Mouse (Mus musculus) CH12.LX (cell line): ENCODE measurements around the gene Tmem214. TPM values are rescaled to one million over a fixed set of nuclear protein-coding genes. Genes with fewer than 3 reads are reported as not detected.

ENCODE experiments used
- DNase-seq: peaks from one replicate; pipeline ENCODE4 v3.0.0-alpha.2; 2013; ENCODE audit errors: extremely low read depth
- H3K27ac ChIP-seq: 2 replicates; pipeline ENCODE4 v1.5.1; 2012; ENCODE audit warnings: low read depth, mild to moderate bottlenecking, control low read depth, moderate library complexity; ENCODE audit not compliant: insufficient read depth
- H3K27me3 ChIP-seq: replicated peaks from 2 replicates; pipeline ENCODE3; 2012; ENCODE audit warnings: inconsistent platforms
- H3K36me3 ChIP-seq, 2 experiments: replicated peaks in 1 of 2; 2 replicates each; pipeline versions ENCODE3 to v1.6.1; 2012; ENCODE audit warnings: inconsistent platforms in 1 of 2, low read length in 1 of 2, mild to moderate bottlenecking in 1 of 2, mixed read lengths in 1 of 2, moderate library complexity in 1 of 2; ENCODE audit not compliant: control insufficient read depth in 1 of 2, insufficient read depth in 1 of 2
- H3K4me1 ChIP-seq, 2 experiments: 2 replicates each; pipeline ENCODE4 v1.6.1; 2012; ENCODE audit warnings: inconsistent platforms in 1 of 2, moderate library complexity in 1 of 2; ENCODE audit not compliant: insufficient read depth in 2 of 2, control insufficient read depth in 1 of 2
- H3K4me2 ChIP-seq: 2 replicates; pipeline ENCODE4 v1.6.1; 2012; ENCODE audit warnings: low read depth, mild to moderate bottlenecking, control low read depth; ENCODE audit not compliant: poor library complexity, insufficient read depth, severe bottlenecking
- H3K4me3 ChIP-seq, 3 experiments: fragments of 150-350 bp in 1 of 3; sonication (generic) in 1 of 3; replicated peaks in 1 of 3; 2 replicates each; pipeline versions ENCODE3 to v1.5.1; 2011 to 2012; ENCODE audit warnings: low read depth in 2 of 3, low read length in 2 of 3, mild to moderate bottlenecking in 2 of 3, moderate library complexity in 2 of 3, control low read depth in 1 of 3, improper control_type of control experiment in 1 of 3, inconsistent platforms in 1 of 3, mixed read lengths in 1 of 3; ENCODE audit not compliant: poor library complexity in 1 of 3
- H3K79me2 ChIP-seq: replicated peaks from 2 replicates; pipeline ENCODE4 v1.6.1; 2012; ENCODE audit warnings: mild to moderate bottlenecking, moderate library complexity; ENCODE audit not compliant: control insufficient read depth, poor library complexity, insufficient read depth, severe bottlenecking; ENCODE audit errors: extremely low read depth
- H3K9ac ChIP-seq: 2 replicates; pipeline ENCODE4 v1.6.1; 2012; ENCODE audit warnings: low read depth, mild to moderate bottlenecking, control low read depth, moderate library complexity; ENCODE audit not compliant: insufficient read depth
- H3K9me3 ChIP-seq: replicated peaks from 2 replicates; pipeline ENCODE3; 2012; ENCODE audit warnings: low read length, inconsistent platforms, mixed read lengths
- BHLHE40 ChIP-seq: IDR thresholded peaks from 2 replicates; pipeline ENCODE4 v1.6.1; 2011; ENCODE audit warnings: mild to moderate bottlenecking, low read depth, low read length, improper control_type of control experiment
- CHD2 ChIP-seq: IDR thresholded peaks from 2 replicates; pipeline ENCODE4 v1.6.1; 2011; ENCODE audit warnings: low read length, improper control_type of control experiment
- CTCF ChIP-seq, 2 experiments: IDR thresholded peaks in 1 of 2; conservative IDR thresholded peaks in 1 of 2; 2 replicates each; pipeline ENCODE4 v1.5.1; 2011 to 2012; ENCODE audit warnings: low read depth in 2 of 2, low read length in 2 of 2, improper control_type of control experiment in 1 of 2, inconsistent platforms in 1 of 2, mild to moderate bottlenecking in 1 of 2, moderate library complexity in 1 of 2
- E2F4 ChIP-seq: IDR thresholded peaks from 2 replicates; pipeline ENCODE4 v1.6.1; 2011; ENCODE audit warnings: low read depth, low read length, improper control_type of control experiment; ENCODE audit not compliant: insufficient replicate concordance
- ETS1 ChIP-seq: conservative IDR thresholded peaks from 2 replicates; pipeline ENCODE4 v1.6.1; 2012; ENCODE audit warnings: low read depth, mild to moderate bottlenecking, inconsistent platforms, low read length, improper control_type of control experiment, moderate library complexity
- IRF4 ChIP-seq: IDR thresholded peaks from 2 replicates; pipeline ENCODE4 v1.6.1; 2014; ENCODE audit warnings: low read depth, mild to moderate bottlenecking, inconsistent platforms, low read length, improper control_type of control experiment
- JUND ChIP-seq: conservative IDR thresholded peaks from 2 replicates; pipeline ENCODE4 v1.6.1; 2011; ENCODE audit warnings: low read depth, low read length, improper control_type of control experiment
- KAT2A ChIP-seq: IDR thresholded peaks from 2 replicates; pipeline ENCODE4 v1.6.1; 2012; ENCODE audit warnings: low read length, improper control_type of control experiment, inconsistent platforms; ENCODE audit not compliant: insufficient replicate concordance
- MAFK ChIP-seq: IDR thresholded peaks from 2 replicates; pipeline ENCODE4 v1.6.1; 2011; ENCODE audit warnings: low read length, improper control_type of control experiment; ENCODE audit not compliant: insufficient replicate concordance
- NELFE ChIP-seq: IDR thresholded peaks from 2 replicates; pipeline ENCODE4 v1.6.1; 2011; ENCODE audit warnings: low read depth, low read length, improper control_type of control experiment
- NRF1 ChIP-seq: IDR thresholded peaks from 2 replicates; pipeline ENCODE4 v1.6.1; 2014; ENCODE audit warnings: low read depth, mild to moderate bottlenecking, inconsistent platforms, low read length, improper control_type of control experiment, moderate library complexity
- PAX5 ChIP-seq: IDR thresholded peaks from 2 replicates; pipeline ENCODE4 v1.6.1; 2012; ENCODE audit warnings: low read length, inconsistent platforms, mixed read lengths
- RAD21 ChIP-seq: IDR thresholded peaks from 2 replicates; pipeline ENCODE4 v1.6.1; 2011; ENCODE audit warnings: low read depth, mild to moderate bottlenecking, low read length, improper control_type of control experiment, moderate library complexity
- UBTF ChIP-seq: IDR thresholded peaks from 2 replicates; pipeline ENCODE4 v1.6.1; 2012; ENCODE audit warnings: low read depth, mild to moderate bottlenecking, inconsistent platforms, low read length, improper control_type of control experiment, moderate library complexity
- USF1 ChIP-seq: IDR thresholded peaks from 2 replicates; pipeline ENCODE4 v1.6.1; 2014; ENCODE audit warnings: low read depth, mild to moderate bottlenecking, inconsistent platforms, low read length, improper control_type of control experiment
- ZC3H11A ChIP-seq: IDR thresholded peaks from 2 replicates; pipeline ENCODE4 v1.6.1; 2012; ENCODE audit warnings: low read depth, mild to moderate bottlenecking, inconsistent platforms, low read length, improper control_type of control experiment
- ZKSCAN1 ChIP-seq: IDR thresholded peaks from 2 replicates; pipeline ENCODE4 v1.6.1; 2012; ENCODE audit warnings: low read depth, inconsistent platforms, low read length, improper control_type of control experiment, borderline replicate concordance
- ZMIZ1 ChIP-seq: IDR thresholded peaks from 2 replicates; pipeline ENCODE4 v1.6.1; 2012; ENCODE audit warnings: low read depth, mild to moderate bottlenecking, inconsistent platforms, low read length, improper control_type of control experiment
- dilution Hi-C: fragments of 300-500 bp; cut with MboI; formaldehyde crosslinking; loops from 2 replicates; pipeline ENCODE4 v1.14.3; 2020; ENCODE audit warnings: low sequenced_read_pairs; ENCODE audit not compliant: extremely low pct_unique_long_range_greater_than_20kb, extremely low pct_ligation_motif_present
- in situ Hi-C: fragments of 300-500 bp; cut with MboI; formaldehyde crosslinking; loops from 3 replicates; pipeline ENCODE4 v1.14.3; 2019; ENCODE audit warnings: low sequenced_read_pairs, low pct_ligation_motif_present, low pct_unique_long_range_greater_than_20kb, mixed read lengths
- polyA plus RNA-seq: library from polyadenylated mRNA; unstranded; fragments of >175 nt; gene quantifications from 2 replicates; pipeline ENCODE4 v1.2.1, GENCODE M21; 2012; ENCODE audit warnings: low read depth; ENCODE audit not compliant: insufficient read length
- total RNA-seq, 2 experiments: library from RNA; depleted of rRNA; stranded (reverse); fragments of 300-350 nt in 1 of 2; fragments of >200 nt in 1 of 2; gene quantifications; 2 replicates each; pipeline ENCODE4 v1.2.3; 2012 to 2014

Tmem214 gene
- total and polyA plus RNA-seq, 3 experiments: 28.3 to 35.3 (median 31.9) TPM

DNA sequence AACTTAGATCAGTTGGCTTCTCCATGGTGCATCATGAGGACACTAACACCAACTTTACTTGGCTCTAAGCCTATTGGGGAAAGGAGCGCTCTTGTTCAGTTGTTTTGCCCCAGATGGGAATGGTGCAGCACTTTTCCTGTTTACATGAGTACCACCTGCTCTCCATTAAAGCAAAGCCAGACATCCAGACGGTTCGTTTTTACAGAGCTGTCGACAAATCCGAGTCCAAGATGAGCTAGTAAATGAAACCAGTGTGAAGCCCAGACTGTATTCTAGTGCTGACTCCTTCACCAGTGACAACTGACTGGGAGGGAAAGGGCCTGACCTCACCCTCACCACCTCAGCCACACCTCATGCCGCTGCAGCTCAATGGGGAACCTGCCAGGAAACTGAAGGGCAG, 10.8 kb downstream of the Tmem214 start:
- Histone ChIP-seq H3K9me3 (no peaks in the 10 kb centered on the region), H3K4me3 (no peak overlapping the region), H3K4me1 (peaks cover 0 to 3% of the 10 kb centered on the region in 2 experiments; a peak in 1 of 4 replicates), H3K9ac (no peak overlapping the region), H3K4me2 (no peak overlapping the region), H3K79me2 (no peaks in the 10 kb centered on the region), H3K27ac (no peak overlapping the region), H3K36me3 (peaks cover 35 to 53% of the 10 kb centered on the region in 2 experiments), H3K27me3 (no peaks in the 10 kb centered on the region)
- dilution Hi-C loops: no loop called here
- in situ Hi-C loops: no loop called here
- TF ChIP-seq BHLHE40 (no peak), CHD2 (no peak), ZKSCAN1 (no peak), IRF4 (no peak), JUND (no peak), ZC3H11A (no peak), UBTF (no peak), CTCF (conservative IDR thresholded peaks at IDR 0.05 in 1 of 2, IDR thresholded peaks at IDR 0.05 in 1 of 2; ENCODE audit: low read depth in 2 of 2, low read length in 2 of 2) (no peak), KAT2A (no peak), NELFE (no peak), USF1 (no peak), NRF1 (no peak), ZMIZ1 (no peak)
- no peak for DNase-seq

DNA sequence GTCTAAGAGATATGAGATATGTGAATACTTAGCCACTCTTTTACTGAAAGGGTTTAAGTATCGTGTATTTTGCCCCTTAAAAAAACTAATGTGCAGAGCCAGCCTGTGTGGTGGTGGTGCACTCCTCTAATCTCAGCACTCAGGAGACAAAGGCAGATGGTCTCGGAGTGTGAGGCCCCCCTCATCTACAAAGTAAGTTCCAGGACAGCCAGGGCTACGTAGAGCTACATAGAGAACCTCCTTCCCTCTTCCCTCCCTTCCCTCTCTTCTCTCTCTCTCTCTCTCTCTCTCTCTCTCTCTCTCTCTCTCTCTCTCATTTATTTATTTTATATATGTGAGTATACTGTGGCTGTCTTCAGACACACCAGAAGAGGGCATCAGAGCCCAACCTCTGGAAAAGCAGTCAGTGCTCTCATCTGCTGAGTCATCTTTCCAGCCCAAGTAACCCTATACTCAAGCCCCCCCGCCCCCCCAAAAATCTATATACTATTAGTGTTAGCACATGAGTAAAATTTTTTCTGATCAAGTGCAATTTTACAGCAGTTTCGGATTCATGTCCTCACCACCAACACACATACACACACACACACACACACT, 11.6 kb downstream of the Tmem214 start:
- in situ Hi-C loops: no loop called here
- no peak for TF ChIP-seq E2F4
- TF ChIP-seq MAFK: 0 out of 2 replicates have a peak, but pooled peaks have one; percentile 57
- no peak for TF ChIP-seq ETS1
- no peak for TF ChIP-seq UBTF
- TF ChIP-seq RAD21: peak; percentile 5
- TF ChIP-seq PAX5: no peak
- peaks cover 0 to 3% of the 10 kb centered on the region in 2 experiments; a peak in 1 of 4 replicates for H3K4me1 ChIP-seq
- peaks cover 27 to 45% of the 10 kb centered on the region in 2 experiments for H3K36me3 ChIP-seq
- no peak overlapping the region for H3K4me2 ChIP-seq
- no peaks in the 10 kb centered on the region for H3K27me3 ChIP-seq
- H3K9me3 ChIP-seq: no peaks in the 10 kb centered on the region
- no peak overlapping the region for H3K4me3 ChIP-seq
- dilution Hi-C loops: no loop called here
- no peak for DNase-seq
- H3K9ac ChIP-seq: no peak overlapping the region
- no peaks in the 10 kb centered on the region for H3K79me2 ChIP-seq
- H3K27ac ChIP-seq: no peak overlapping the region
